ENCODE assay signal across 8 mouse cellular contexts in the genomic region with DNA sequence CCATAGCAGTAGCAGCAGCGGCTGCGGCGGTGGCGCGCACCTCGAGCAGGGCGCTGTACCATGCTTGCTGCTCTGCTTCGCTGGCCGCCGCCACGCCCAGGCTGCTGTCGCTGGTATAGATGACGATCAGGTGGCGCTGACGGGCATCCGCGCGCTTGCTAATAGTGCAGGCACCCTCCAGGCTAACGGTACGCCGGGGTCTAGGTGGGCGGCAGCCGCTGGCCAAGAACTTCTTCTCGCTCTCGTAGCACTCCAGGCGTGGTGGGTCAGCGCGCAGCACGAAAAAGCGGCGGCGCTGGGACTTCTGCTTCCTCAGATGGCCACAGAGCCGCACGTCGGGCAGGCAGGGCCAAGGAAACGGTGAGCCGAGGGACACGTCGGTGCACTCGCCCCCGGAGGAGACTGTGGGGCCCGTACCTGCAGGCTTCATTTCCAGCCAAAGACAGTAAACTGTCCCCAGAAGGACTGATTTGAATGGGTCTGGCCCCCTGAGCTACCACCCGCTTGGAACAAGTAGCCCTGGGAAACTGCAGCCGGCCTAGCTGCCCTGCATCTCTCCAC. TPM values are rescaled to one million over a fixed set of nuclear protein-coding genes. Genes with fewer than 3 reads are reported as not detected.
A peak's percentile ranks its signal among the peaks of the same experiment; 100 is the strongest.
DNase-seq lines count a peak whose midpoint lies in the region; ATAC-seq and TF ChIP-seq lines count a peak whose summit lies in the region.

No protein-coding gene starts in this region.

- H3K9me3 ChIP-seq in heart, embryonic 13.5 days = no peaks in the 10 kb centered on the region
- H3K9me3 ChIP-seq in hindbrain, embryonic 13.5 days = no peaks in the 10 kb centered on the region
- H3K9me3 ChIP-seq in liver, embryonic 16.5 days (replicated peaks; ENCODE audit: control insufficient read depth, low read length) = no peaks in the 10 kb centered on the region

- H3K27ac ChIP-seq in heart, embryonic 13.5 days (replicated peaks) = no peak overlapping the region
- H3K27ac ChIP-seq in bone marrow macrophage, adult 2 months (ENCODE audit: insufficient read depth, low read depth, low read length) = no peak overlapping the region
- H3K27ac ChIP-seq in hindbrain, embryonic 13.5 days = no peak overlapping the region
- H3K27ac ChIP-seq in liver, embryonic 16.5 days (ENCODE audit: low read length) = no peak overlapping the region

- peak overlapping the region; percentile 51 for H3K4me3 ChIP-seq in heart, embryonic 13.5 days
- peak overlapping the region; percentile 36 for H3K4me3 ChIP-seq in bone marrow macrophage, adult 2 months (ENCODE audit: insufficient read depth, low read length)
- peak overlapping the region; percentile 32 for H3K4me3 ChIP-seq in hindbrain, embryonic 13.5 days
- peak overlapping the region; percentile 48 for H3K4me3 ChIP-seq in liver, embryonic 16.5 days (ENCODE audit: low read depth, low read length)

- TF ChIP-seq POLR2A in bone marrow macrophage, adult 2 months (IDR thresholded peaks at IDR 0.05; ENCODE audit: borderline replicate concordance, low read depth, low read length) = no peak

- DNase-seq in heart, postnatal 10 days = no peak
- DNase-seq in frontal cortex, postnatal 36 days (ENCODE audit: low spot score in 2 of 2) = no peak
- DNase-seq in frontal cortex, postnatal 10 days (ENCODE audit: low spot score in 2 of 2) = no peak

- H3K36me3 ChIP-seq in heart, embryonic 13.5 days = peaks cover 29% of the 10 kb centered on the region
- H3K36me3 ChIP-seq in hindbrain, embryonic 13.5 days = peaks cover 26% of the 10 kb centered on the region
- H3K36me3 ChIP-seq in liver, embryonic 16.5 days (ENCODE audit: control insufficient read depth, insufficient read depth) = peaks cover 4% of the 10 kb centered on the region; the same call in 1 of the 2 replicates

- H3K4me2 ChIP-seq in heart, embryonic 13.5 days = peak overlapping the region; percentile 75
- H3K4me2 ChIP-seq in hindbrain, embryonic 13.5 days = peak overlapping the region; percentile 49
- H3K4me2 ChIP-seq in liver, embryonic 16.5 days (ENCODE audit: low read depth, low read length) = peak overlapping the region; percentile 66

- H3K27me3 ChIP-seq in heart, embryonic 13.5 days (replicated peaks) = peaks cover 52% of the 10 kb centered on the region
- peaks cover 50% of the 10 kb centered on the region for H3K27me3 ChIP-seq in hindbrain, embryonic 13.5 days
- peaks cover 19% of the 10 kb centered on the region for H3K27me3 ChIP-seq in liver, embryonic 16.5 days (ENCODE audit: control insufficient read depth, insufficient read depth, low read depth, low read length)

- no peak for TF ChIP-seq CTCF in bone marrow macrophage, adult 2 months (IDR thresholded peaks at IDR 0.05; ENCODE audit: low read depth, low read length)

- ATAC-seq in heart, embryonic 13.5 days (ENCODE audit: extremely low read depth, insufficient number of reproducible peaks, low FRiP score, low TSS enrichment) = 0 out of 2 replicates have a peak, but pooled peaks have one; percentile 33
- no peak for ATAC-seq in hindbrain, embryonic 13.5 days (ENCODE audit: low FRiP score)
- 0 out of 2 replicates have a peak, but pooled peaks have one; percentile 20 for ATAC-seq in liver, embryonic 16.5 days (ENCODE audit: low read depth)
- peak; percentile 39; the same call in 1 of the 2 replicates for ATAC-seq in neutrophil, adult 5-6 weeks (ENCODE audit: extremely low read depth, insufficient number of reproducible peaks, low FRiP score, poor library complexity, severe bottlenecking)

- intact Hi-C loops in heart, postnatal 10 days (cut with DNase I) = loop anchor here (10.0 kb wide), 1 partner anchor 260 kb away; no protein-coding TSS in a partner anchor

- 3% methylated on average over 44 of the region's 44 CpGs for WGBS in heart, embryonic 13.5 days
- WGBS in hindbrain, embryonic 13.5 days = 2% methylated on average over 44 of the region's 44 CpGs
- WGBS in liver, embryonic 16.5 days (ENCODE audit: insufficient replicate concordance) = 3% methylated on average over 44 of the region's 44 CpGs

- peak overlapping the region; percentile 54 for H3K9ac ChIP-seq in heart, embryonic 13.5 days
- H3K9ac ChIP-seq in hindbrain, embryonic 13.5 days = peak overlapping the region; percentile 39
- H3K9ac ChIP-seq in liver, embryonic 16.5 days (ENCODE audit: low read depth, low read length) = peak overlapping the region; percentile 39; the same call in 1 of the 2 replicates

- H3K4me1 ChIP-seq in heart, embryonic 13.5 days = peaks cover 43% of the 10 kb centered on the region
- no peaks in the 10 kb centered on the region for H3K4me1 ChIP-seq in bone marrow macrophage, adult 2 months (ENCODE audit: control insufficient read depth, insufficient read depth, low read length)
- H3K4me1 ChIP-seq in hindbrain, embryonic 13.5 days (replicated peaks) = peaks cover 26% of the 10 kb centered on the region
- H3K4me1 ChIP-seq in liver, embryonic 16.5 days (ENCODE audit: control insufficient read depth, low read depth, low read length) = peaks cover 30% of the 10 kb centered on the region

RNA-seq across cellular contexts. Expression of gene Irs3, which starts 0.3 kb away (rescaled TPM):
- 0.14 TPM in 1 of 2 replicates, not detected in the other for polyA plus RNA-seq in heart, embryonic 13.5 days (2015; fragmentation: Nextera tagmentation; extraction: Ambion mirVana)
- under 1 TPM; 0.24 to 0.35 TPM for total RNA-seq in heart, postnatal 10 days (2021)
- polyA plus RNA-seq in bone marrow macrophage, adult 2 months (2012; ENCODE audit: insufficient read depth, insufficient read length, missing spikeins) = not detected in 2 replicates
- polyA plus RNA-seq in hindbrain, embryonic 13.5 days (2015; fragmentation: Nextera tagmentation; extraction: Ambion mirVana) = 0.09 and 0.16 TPM in 2 replicates
- polyA plus RNA-seq in liver, embryonic 16.5 days (2015; fragmentation: Nextera tagmentation; extraction: Ambion mirVana) = 0.15 TPM in 1 of 2 replicates, not detected in the other
- 0.47 and 0.61 TPM in 2 replicates for total RNA-seq in neutrophil, adult 5-6 weeks (2017)

RNA-seq across cellular contexts. Expression of gene Sap25, which starts 4.0 kb away (rescaled TPM):
- 3.9 and 4.1 TPM in 2 replicates for polyA plus RNA-seq in heart, embryonic 13.5 days (2015; fragmentation: Nextera tagmentation; extraction: Ambion mirVana)
- total RNA-seq in heart, postnatal 10 days (2021) = 1 to 10 TPM; 3.2 to 3.9 TPM
- polyA plus RNA-seq in bone marrow macrophage, adult 2 months (2012; ENCODE audit: insufficient read depth, insufficient read length, missing spikeins) = 107 and 128 TPM in 2 replicates
- polyA plus RNA-seq in hindbrain, embryonic 13.5 days (2015; fragmentation: Nextera tagmentation; extraction: Ambion mirVana) = 4.8 and 5.2 TPM in 2 replicates
- 4.5 and 6.7 TPM in 2 replicates for polyA plus RNA-seq in liver, embryonic 16.5 days (2015; fragmentation: Nextera tagmentation; extraction: Ambion mirVana)
- total RNA-seq in neutrophil, adult 5-6 weeks (2017) = 109 and 156 TPM in 2 replicates

RNA-seq across cellular contexts. Expression of gene Gm20605, which starts 16.2 kb away (rescaled TPM):
- polyA plus RNA-seq in heart, embryonic 13.5 days (2015; fragmentation: Nextera tagmentation; extraction: Ambion mirVana) = 5.5 TPM in 2 replicates
- total RNA-seq in heart, postnatal 10 days (2021) = 1 to 10 TPM; 5.0 to 5.9 TPM
- 37.5 and 42.1 TPM in 2 replicates for polyA plus RNA-seq in bone marrow macrophage, adult 2 months (2012; ENCODE audit: insufficient read depth, insufficient read length, missing spikeins)
- 7.9 and 8.9 TPM in 2 replicates for polyA plus RNA-seq in hindbrain, embryonic 13.5 days (2015; fragmentation: Nextera tagmentation; extraction: Ambion mirVana)
- 5.2 and 6.1 TPM in 2 replicates for polyA plus RNA-seq in liver, embryonic 16.5 days (2015; fragmentation: Nextera tagmentation; extraction: Ambion mirVana)
- total RNA-seq in neutrophil, adult 5-6 weeks (2017) = 41.0 and 44.6 TPM in 2 replicates

RNA-seq across cellular contexts. Expression of gene Lrch4, which starts 16.2 kb away (rescaled TPM):
- polyA plus RNA-seq in heart, embryonic 13.5 days (2015; fragmentation: Nextera tagmentation; extraction: Ambion mirVana) = 21.8 and 24.2 TPM in 2 replicates
- total RNA-seq in heart, postnatal 10 days (2021) = 10 to 100 TPM; 20.2 to 21.7 TPM
- 209 and 221 TPM in 2 replicates for polyA plus RNA-seq in bone marrow macrophage, adult 2 months (2012; ENCODE audit: insufficient read depth, insufficient read length, missing spikeins)
- 19.9 and 23.4 TPM in 2 replicates for polyA plus RNA-seq in hindbrain, embryonic 13.5 days (2015; fragmentation: Nextera tagmentation; extraction: Ambion mirVana)
- 25.1 and 26.8 TPM in 2 replicates for polyA plus RNA-seq in liver, embryonic 16.5 days (2015; fragmentation: Nextera tagmentation; extraction: Ambion mirVana)
- 119 and 123 TPM in 2 replicates for total RNA-seq in neutrophil, adult 5-6 weeks (2017)

RNA-seq across cellular contexts. Expression of gene Fbxo24, which starts 16.4 kb away (rescaled TPM):
- 0.12 and 0.23 TPM in 2 replicates for polyA plus RNA-seq in heart, embryonic 13.5 days (2015; fragmentation: Nextera tagmentation; extraction: Ambion mirVana)
- total RNA-seq in heart, postnatal 10 days (2021) = under 1 TPM; 0.20 to 0.29 TPM
- polyA plus RNA-seq in bone marrow macrophage, adult 2 months (2012; ENCODE audit: insufficient read depth, insufficient read length, missing spikeins) = not detected in 2 replicates
- 0.17 and 0.21 TPM in 2 replicates for polyA plus RNA-seq in hindbrain, embryonic 13.5 days (2015; fragmentation: Nextera tagmentation; extraction: Ambion mirVana)
- polyA plus RNA-seq in liver, embryonic 16.5 days (2015; fragmentation: Nextera tagmentation; extraction: Ambion mirVana) = 0.07 and 0.13 TPM in 2 replicates
- 0.61 and 0.70 TPM in 2 replicates for total RNA-seq in neutrophil, adult 5-6 weeks (2017)

Comparison
In these comparisons a context has a peak if more than half of its experiments do, and no peak if none do; other contexts are left out.
1. RNA of gene Sap25, which starts 4.0 kb away (polyA plus RNA-seq): 107 to 128 TPM in bone marrow macrophage, adult 2 months; 4.5 to 6.7 TPM in liver, embryonic 16.5 days, 4.8 to 5.2 TPM in hindbrain, embryonic 13.5 days and 3.9 to 4.1 TPM in heart, embryonic 13.5 days; every median in the first group is over 10 times any median in the second.
2. Peak in every context shown above with its lines, with median percentiles within 50 percentile points of each other: H3K4me2 ChIP-seq, H3K4me3 ChIP-seq and H3K9ac ChIP-seq.